Mouse (Mus musculus) thymus, postnatal 36 days (tissue): ENCODE measurements at regions not wholly inside any gene's neighbourhood (a gene's known extent, or its start where the extent isn't known, plus 50 kb on each side); places are given as distances from the start of the nearest gene placed in this dataset.
"Not testable (repeated sequence)": the region's sequence is repeated elsewhere in the genome, so short reads cannot be mapped to it uniquely, and the experiment has no call there.

Experiments
- DNase-seq, 2 experiments: peaks; one replicate each; pipeline ENCODE4 v3.0.0; 2022; ENCODE audit warnings: mixed read lengths in 2 of 2

DNA sequence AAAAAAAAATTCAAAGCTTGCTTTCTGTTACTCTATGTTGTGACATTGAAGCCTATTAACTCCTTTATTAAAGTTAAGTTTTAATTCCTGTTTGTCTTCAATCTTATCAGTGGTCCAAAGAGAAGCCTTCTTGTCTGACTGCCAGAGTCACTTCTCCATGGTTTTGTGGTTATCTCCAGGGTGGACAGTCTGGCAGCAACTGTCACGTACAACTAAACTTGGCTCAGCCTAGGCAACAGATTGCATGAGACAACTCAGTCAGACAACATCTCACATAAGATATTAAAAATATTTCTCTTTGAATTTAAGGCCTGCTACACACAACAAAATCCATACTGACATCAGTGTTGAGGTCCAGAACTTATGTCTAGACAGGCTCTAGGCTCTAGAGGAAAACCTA, 406.7 kb upstream of the Slc39a10 start:
- DNase-seq, result no peak

GRCm38 (mm10) chr1:47285639-47286038, 393.0 kb upstream of the Slc39a10 start:
- DNase-seq, result no peak

DNA sequence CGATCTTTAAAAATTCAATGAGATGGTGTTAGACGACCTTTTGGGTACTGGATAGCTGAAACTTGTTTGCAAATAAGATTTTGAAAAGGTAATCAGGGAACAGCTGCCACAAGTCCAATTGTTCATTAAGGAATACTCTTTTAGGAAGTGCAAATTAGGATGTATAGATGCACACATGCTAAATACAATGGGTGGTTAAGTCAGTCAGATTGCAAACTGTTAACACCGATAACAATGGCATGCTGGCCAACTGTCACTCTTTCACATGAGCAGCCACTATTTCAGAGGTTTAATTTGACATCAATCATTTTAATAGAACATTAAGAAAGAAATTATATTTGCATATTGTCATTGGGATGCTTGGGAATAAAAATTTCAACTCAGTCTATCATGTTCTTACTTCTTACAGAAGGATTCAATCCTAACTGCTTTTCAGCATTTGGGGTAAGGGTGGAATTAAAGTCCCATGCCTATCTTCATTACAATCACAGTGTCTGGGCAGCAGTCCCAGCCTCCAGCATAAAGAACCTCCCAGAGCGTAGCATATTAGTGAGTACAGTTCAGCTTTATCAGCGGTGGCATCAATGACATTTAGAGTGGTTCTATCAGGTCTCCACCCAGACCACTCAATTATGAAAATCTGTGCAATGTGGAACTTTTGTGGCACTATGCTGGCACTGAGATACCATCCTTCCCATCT, 385.8 kb upstream of the Slc39a10 start:
- no peak for DNase-seq

DNA sequence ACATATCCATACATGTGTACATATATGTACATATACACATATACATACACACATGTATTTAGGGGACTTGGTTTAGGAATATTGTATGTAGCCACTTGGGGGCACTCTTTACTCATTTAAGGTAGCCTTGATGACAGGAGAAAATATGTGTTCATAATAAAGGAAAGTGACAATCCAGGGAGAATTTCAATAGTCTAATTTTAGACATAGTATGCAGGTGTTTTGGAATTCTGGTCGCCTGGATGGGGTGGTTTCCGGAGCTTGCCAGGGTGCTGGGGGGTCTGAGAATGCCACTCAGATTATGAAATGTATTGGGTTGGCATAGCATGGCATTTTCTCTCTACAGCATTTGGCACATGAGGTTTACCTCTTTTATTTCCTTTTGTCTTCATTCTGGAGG, 385.2 kb upstream of the Slc39a10 start:
- DNase-seq, result no peak

DNA sequence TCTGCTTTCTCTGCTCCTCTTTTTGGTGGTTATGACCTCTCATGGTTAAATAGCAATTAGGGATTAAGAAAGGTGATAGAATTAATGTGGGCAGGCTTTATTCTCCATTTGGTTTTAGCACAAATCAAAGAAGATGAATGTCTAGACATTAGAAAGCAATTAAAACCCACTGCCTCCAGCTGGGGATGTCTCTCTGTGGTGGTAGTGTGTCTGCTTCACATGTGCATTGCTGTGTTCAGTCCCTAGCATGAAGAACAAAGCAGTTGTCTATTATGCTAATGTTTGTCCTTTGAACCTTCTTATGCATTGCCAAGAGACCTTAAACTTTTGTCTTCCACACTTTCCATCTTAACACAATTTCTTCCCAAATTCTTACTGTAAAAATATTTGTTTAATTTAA, 379.5 kb upstream of the Slc39a10 start:
- DNase-seq, result no peak

DNA sequence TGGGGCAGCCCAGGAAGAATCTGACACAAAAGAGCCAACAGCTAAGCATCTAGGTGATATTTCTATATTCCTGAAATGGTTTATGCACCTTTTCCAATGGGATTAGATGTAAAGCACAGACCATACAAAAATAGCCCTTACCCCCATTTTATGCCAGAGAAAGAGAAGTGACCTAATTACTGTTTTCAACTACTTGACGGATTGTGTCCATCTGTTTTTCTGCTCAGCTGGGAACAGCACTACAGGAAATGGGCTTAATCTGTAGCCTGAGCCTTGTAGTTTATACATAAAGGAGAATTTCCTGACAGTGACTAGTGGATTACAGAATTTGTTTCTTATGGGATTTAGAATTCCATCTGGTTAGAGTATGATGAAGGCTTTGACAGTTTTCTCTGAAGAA, 371.0 kb upstream of the Slc39a10 start:
- no peak for DNase-seq

GRCm38 (mm10) chr1:47261505-47262130, 369.0 kb upstream of the Slc39a10 start:
- DNase-seq, result no peak

DNA sequence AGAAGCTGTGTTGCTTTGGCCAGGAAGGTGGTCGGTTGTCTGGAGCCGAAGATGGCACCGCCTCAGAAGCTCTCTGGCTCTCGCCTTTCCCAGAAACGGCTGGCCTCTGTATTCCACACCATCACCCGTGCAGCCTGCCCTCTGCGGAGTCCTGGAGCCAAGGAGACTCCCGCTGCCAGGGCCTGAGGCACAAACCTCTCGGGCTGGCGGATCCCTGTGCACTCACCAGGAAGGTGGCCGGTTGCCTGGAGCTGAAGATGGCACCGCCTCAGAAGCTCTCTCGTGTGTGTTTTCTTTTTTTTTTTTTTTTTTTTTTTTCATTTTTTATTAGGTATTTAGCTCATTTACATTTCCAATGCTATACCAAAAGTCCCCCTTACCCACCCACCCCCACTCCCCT, 358.1 kb upstream of the Slc39a10 start:
- not testable (repeated sequence) for DNase-seq

DNA sequence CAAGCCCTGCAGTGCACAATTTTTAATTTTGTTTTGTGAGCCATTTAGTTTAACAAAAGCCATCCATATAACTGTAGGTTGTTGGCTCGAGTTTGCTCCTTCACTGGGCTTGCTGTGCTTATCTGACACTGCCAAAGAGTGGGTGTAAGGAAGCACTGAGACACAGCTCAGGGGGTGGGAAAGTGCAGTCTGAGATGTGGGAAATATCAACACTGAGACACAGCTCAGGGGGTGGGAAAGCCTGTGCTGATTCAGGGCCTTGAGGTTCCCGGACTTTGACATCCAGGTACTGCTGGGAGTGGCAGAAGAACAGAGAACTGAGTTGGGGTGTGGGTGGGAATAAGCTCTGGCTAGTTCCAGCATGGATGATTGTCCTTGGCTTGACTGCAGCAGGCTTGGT, 324.4 kb upstream of the Slc39a10 start:
- no peak for DNase-seq

- DNase-seq, result no peak
Observed at GRCm38 (mm10) chr1:47216419-47217002, 323.9 kb upstream of the Slc39a10 start.

GRCm38 (mm10) chr1:47213476-47213875, 320.8 kb upstream of the Slc39a10 start:
- no peak for DNase-seq

GRCm38 (mm10) chr1:47193001-47193400, 300.3 kb upstream of the Slc39a10 start:
- DNase-seq, result no peak

- no peak for DNase-seq
Observed at GRCm38 (mm10) chr1:47164417-47164816, 271.8 kb upstream of the Slc39a10 start.

GRCm38 (mm10) chr1:47163808-47164410, 271.3 kb upstream of the Slc39a10 start:
- no peak for DNase-seq

- DNase-seq, result not testable (repeated sequence)
Observed at GRCm38 (mm10) chr1:47130031-47130430, 237.4 kb upstream of the Slc39a10 start.

- no peak for DNase-seq
Observed at GRCm38 (mm10) chr1:47119636-47120035, 227.0 kb upstream of the Slc39a10 start.

- DNase-seq, result not testable (repeated sequence)
Observed at GRCm38 (mm10) chr1:47116681-47117080, 224.0 kb upstream of the Slc39a10 start.

DNA sequence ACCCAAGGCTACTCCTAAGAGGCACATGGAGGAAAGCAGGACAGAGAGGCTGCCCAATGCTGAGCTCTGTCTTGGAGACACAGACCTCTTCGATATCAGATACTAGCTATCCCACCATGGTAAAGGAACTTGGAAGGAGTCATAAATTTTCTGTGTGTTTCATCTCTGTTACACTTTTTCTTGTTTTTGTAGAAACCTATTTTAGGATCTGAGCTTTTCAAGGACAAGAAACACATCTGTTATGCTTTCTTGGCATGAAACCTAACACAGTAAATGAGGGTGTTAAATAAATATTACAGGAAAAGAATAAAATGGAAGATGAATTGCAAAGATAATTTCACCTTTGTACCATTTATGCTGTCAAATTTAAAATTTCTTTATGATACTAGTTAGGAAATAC, 219.8 kb upstream of the Slc39a10 start:
- DNase-seq, result no peak

GRCm38 (mm10) chr1:47104055-47104454, 211.4 kb upstream of the Slc39a10 start:
- DNase-seq, result no peak

DNA sequence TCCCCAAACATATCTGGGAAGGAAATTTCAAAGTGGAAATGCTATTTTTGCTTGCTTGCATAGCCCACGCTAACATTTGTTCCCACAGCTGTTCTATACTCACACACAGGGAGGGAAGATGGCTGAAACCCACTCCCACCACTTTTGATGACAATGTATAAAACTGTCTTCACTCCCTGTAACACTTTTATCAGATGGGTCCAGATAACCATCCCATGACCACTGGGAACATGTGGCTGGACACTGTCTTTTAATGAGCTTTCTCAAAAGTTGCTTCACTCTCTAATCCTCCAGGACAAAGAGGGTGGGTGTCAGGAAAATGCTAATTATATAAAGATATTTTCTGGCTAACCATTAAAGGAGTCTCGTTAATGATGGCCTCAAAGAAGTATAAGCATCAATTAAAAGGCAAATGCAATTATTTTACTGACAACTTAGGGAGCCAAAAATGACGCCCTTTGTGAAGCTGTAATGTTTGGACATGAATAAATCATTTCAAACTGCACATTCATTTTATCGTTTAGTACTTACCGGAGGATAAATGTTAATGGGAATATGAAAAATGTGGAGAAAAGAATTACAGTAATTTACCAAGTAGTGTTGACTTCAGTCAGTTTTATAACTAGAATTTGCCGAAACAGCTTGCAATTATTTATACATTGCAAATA, 210.8 kb upstream of the Slc39a10 start:
- DNase-seq, result no peak

DNA sequence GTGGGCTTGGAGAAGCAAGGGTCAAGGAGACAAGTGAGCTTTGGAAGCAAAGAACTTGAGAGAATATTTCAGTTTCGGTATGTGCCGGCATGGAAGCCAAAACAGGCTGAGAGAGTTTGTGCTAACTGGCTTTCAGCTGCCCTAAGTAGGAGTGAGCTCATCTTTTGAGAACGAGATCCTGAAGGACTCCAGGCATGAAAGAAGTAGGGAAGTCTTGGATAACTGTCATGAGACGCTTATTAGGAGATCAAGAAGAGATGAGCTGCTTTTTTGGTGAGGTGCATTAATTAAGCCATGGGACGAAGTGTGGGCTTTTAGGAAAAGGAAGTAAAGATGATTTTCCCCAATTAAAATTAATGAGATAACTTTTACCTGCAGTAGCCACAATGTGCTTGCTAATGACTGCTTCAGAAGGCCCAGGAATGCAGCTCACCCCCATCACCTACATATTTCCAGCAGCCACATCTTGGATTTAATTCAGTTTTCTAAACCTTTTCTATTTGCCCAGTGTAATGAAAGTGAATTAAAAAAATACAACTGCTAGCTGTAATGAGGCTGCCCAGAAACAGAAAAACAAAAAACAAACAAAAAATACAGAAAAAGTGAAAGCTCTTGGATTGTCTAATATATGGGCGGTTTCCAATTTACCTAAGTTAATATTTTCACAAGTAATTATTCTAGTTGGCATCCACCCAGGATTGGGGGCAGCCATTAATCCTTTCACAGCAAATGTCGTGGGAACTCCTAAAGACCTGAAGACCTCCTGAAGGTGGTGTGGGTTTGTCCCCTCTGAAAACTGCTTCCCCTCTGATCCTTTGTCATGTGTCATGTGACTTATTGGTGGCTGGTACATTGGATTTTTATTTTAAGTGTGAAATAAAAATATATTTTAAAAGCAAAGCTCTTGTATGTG, 204.7 kb upstream of the Slc39a10 start:
- no peak for DNase-seq

DNA sequence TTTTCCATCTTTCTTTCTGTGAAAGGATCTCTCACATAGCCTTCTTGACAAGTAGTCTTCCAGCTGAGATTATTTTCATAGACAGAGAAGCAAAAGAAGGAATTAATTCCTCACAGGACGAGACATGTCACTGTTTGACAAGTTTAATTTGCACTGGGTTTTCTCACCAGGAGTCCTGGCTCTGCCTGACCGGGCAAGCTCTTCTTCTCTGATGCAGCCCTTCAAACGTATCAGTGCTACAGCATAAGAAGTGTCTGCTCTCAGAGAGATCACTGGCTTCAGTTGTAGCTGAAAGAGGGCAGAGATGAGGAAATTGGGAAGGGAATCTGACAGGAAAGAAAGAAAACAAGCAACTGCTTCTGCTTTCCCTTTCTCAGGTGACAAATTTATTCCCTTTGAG, 201.8 kb upstream of the Slc39a10 start:
- no peak for DNase-seq
